Mouse (Mus musculus) kidney, embryonic 16.5 days (tissue): Measurements from ENCODE around the gene Rplp2. TPM values are rescaled to one million over a fixed set of nuclear protein-coding genes. Genes with fewer than 3 reads are reported as not detected.
A peak's percentile ranks its signal among the peaks of the same experiment; 100 is the strongest.

Source experiments
- ATAC-seq: fragments of 200-750 bp; cut with Nextera tagmentation; 2 replicates; pipeline ENCODE4 v1.8.0; 2017; ENCODE audit warnings: moderate TSS enrichment; ENCODE audit not compliant: low FRiP score, low TSS enrichment
- H3K27ac ChIP-seq: fragments of 300-500 bp; sonication (generic); 2 replicates; pipeline ENCODE4 v1.5.1; 2014; ENCODE audit warnings: low read length
- H3K27me3 ChIP-seq: fragments of 300-500 bp; sonication (generic); 2 replicates; pipeline ENCODE4 v1.6.1; 2014; ENCODE audit warnings: low read length, control low read depth, mixed read lengths; ENCODE audit not compliant: insufficient read depth
- H3K36me3 ChIP-seq: fragments of 300-500 bp; sonication (generic); 2 replicates; pipeline ENCODE4 v1.6.1; 2014; ENCODE audit warnings: low read length, control low read depth, mixed read lengths; ENCODE audit not compliant: insufficient read depth
- H3K4me1 ChIP-seq: fragments of 300-500 bp; sonication (generic); 2 replicates; pipeline ENCODE4 v1.6.1; 2014; ENCODE audit warnings: low read length, control low read depth, mixed read lengths; ENCODE audit not compliant: insufficient read depth
- H3K4me2 ChIP-seq: fragments of 300-500 bp; sonication (generic); replicated peaks from 2 replicates; pipeline ENCODE4 v1.6.1; 2014; ENCODE audit warnings: low read depth, low read length
- H3K4me3 ChIP-seq: fragments of 300-500 bp; sonication (generic); 2 replicates; pipeline ENCODE4 v1.5.1; 2014; ENCODE audit warnings: mild to moderate bottlenecking, low read length
- H3K9ac ChIP-seq: fragments of 300-500 bp; sonication (generic); replicated peaks from 2 replicates; pipeline ENCODE4 v1.6.1; 2014; ENCODE audit warnings: low read length
- H3K9me3 ChIP-seq: fragments of 300-500 bp; sonication (generic); 2 replicates; pipeline ENCODE4 v1.6.1; 2016; ENCODE audit warnings: low read length, control low read depth
- WGBS: fragments of 180-500 bp; shearing (Covaris S2); extraction: QIAGEN DNeasy Blood & Tissue Kit; methylation state at CpG from one replicate; pipeline ENCODE4 v1.1.7; 2014; 5-methylcytosine and 5-hydroxymethylcytosine counted together
- polyA plus RNA-seq: library from polyadenylated mRNA; unstranded; fragments of >200 nt; fragmentation: Nextera tagmentation; extraction: Ambion mirVana; gene quantifications from 2 replicates; pipeline ENCODE4 v1.2.1, GENCODE M21; 2015

Gene Rplp2
- polyA plus RNA-seq, 1 experiment from 2014 or later, result 1,055 TPM

DNA sequence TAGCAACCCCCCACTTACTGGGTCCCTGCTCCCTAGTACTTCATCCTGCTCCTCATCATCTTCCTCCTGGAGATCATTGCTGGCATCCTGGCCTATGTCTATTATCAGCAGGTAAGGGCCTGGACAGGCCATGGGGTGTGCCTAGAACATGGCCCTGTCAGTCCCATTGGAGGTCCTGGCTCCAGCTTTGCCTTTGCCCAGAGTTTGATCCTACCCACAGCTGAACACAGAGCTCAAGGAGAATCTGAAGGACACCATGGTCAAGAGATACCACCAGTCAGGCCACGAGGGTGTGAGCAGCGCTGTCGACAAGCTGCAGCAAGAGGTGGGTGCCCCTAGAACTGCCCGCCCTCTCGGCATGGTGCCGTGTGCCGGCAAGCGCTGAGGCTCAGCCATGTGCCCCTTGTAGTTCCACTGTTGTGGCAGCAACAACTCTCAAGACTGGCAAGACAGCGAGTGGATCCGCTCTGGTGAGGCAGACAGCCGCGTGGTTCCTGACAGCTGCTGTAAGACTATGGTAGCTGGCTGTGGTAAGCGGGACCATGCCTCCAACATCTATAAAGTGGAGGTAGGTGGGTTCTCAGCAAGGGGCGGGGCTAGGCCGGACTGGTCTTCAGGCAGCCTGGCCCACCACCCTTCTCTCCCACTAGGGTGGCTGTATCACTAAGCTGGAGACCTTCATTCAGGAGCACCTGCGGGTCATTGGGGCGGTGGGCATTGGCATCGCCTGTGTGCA is 22.9 kb downstream of the Rplp2 start:
- no peak for ATAC-seq
- H3K9ac ChIP-seq, result 0 out of 2 replicates have a peak overlapping the region, but pooled peaks have one; percentile 90
- H3K4me2 ChIP-seq, result no peak overlapping the region
- no peaks in the 10 kb centered on the region for H3K9me3 ChIP-seq
- H3K36me3 ChIP-seq, result peaks cover 26% of the 10 kb centered on the region
- H3K27ac ChIP-seq, result peak overlapping the region; percentile 97
- H3K4me1 ChIP-seq, result peaks cover 46% of the 10 kb centered on the region
- H3K27me3 ChIP-seq, result 0 out of 2 replicates have a peak, but pooled peaks cover 5% of the 10 kb centered on the region
- H3K4me3 ChIP-seq, result no peak overlapping the region
- WGBS, result 88% methylated on average over 18 of the region's 18 CpGs

DNA sequence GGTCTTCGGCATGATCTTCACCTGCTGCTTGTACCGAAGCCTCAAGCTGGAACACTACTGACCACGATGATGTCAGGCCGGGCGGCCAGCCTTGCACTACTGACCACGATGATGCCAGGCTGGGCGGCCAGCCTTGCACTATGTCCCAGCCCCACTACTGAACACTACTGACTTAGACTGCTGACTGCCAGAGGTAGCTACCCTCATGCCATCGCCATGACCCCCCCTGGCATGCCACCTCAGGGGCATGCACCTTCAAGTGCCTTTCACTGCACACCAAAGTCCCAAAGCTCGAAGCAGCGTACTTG is 23.4 kb downstream of the Rplp2 start:
- ATAC-seq, result no peak
- Histone ChIP-seq H3K4me2 (no peak overlapping the region), H3K27ac (no peak overlapping the region), H3K4me3 (no peak overlapping the region), H3K9me3 (no peaks in the 10 kb centered on the region), H3K27me3 (no peaks in the 10 kb centered on the region), H3K36me3 (peaks cover 26% of the 10 kb centered on the region), H3K4me1 (peaks cover 42% of the 10 kb centered on the region), H3K9ac (no peak overlapping the region)
- WGBS, result 91% methylated on average over 10 of the region's 10 CpGs

DNA sequence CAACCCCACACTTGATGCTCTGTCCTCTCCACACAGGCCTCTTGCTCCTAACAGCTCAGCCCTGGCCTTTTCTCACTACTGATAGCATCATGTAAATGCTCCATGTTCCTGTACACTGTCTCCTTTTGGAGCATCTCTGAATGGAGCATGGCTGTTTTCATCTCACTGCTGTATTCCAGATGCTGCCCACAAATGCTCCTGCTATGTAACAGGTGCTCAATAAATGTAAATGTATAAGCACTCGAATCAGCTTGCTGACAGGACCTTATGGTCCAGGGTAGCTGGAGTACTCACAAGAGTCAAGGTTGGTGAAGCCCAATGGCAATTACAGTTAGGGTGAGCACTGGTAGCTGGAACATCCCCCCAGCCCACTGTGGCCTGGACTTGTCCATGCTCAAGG is 24.1 kb downstream of the Rplp2 start:
- H3K27ac ChIP-seq, result no peak overlapping the region
- H3K9ac ChIP-seq, result no peak overlapping the region
- no peaks in the 10 kb centered on the region for H3K9me3 ChIP-seq
- WGBS, result 79% methylated on average over 1 of the region's 1 CpGs
- H3K4me3 ChIP-seq, result no peak overlapping the region
- H3K27me3 ChIP-seq, result no peaks in the 10 kb centered on the region
- peaks cover 46% of the 10 kb centered on the region for H3K4me1 ChIP-seq
- ATAC-seq, result no peak
- H3K36me3 ChIP-seq, result peaks cover 26% of the 10 kb centered on the region
- H3K4me2 ChIP-seq, result no peak overlapping the region

DNA sequence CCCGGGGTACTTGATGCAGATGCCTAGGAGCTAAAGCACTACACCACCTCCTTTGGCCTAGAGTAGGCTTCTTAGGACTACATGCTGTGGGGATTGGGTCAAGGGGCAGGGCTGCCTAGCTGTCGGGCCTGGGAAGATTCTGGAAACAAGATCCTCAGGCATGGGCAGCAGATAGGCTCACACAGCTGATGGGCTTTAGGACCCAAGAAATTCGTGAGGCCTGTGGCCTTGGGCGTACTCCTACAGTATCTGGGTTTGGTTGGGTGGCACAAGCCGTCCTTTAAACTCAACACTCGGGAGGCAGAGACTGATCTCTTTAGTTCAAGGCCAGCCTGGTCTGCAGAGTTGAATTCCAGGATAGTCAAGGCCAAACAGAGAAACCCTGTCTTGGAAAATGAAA is 25.1 kb downstream of the Rplp2 start:
- Histone ChIP-seq H3K9ac (no peak overlapping the region), H3K27ac (no peak overlapping the region), H3K36me3 (peaks cover 26% of the 10 kb centered on the region), H3K27me3 (no peaks in the 10 kb centered on the region), H3K4me3 (no peak overlapping the region), H3K4me2 (no peak overlapping the region), H3K9me3 (no peaks in the 10 kb centered on the region), H3K4me1 (peaks cover 48% of the 10 kb centered on the region)
- no peak for ATAC-seq
- 77% methylated on average over 6 of the region's 6 CpGs for WGBS

DNA sequence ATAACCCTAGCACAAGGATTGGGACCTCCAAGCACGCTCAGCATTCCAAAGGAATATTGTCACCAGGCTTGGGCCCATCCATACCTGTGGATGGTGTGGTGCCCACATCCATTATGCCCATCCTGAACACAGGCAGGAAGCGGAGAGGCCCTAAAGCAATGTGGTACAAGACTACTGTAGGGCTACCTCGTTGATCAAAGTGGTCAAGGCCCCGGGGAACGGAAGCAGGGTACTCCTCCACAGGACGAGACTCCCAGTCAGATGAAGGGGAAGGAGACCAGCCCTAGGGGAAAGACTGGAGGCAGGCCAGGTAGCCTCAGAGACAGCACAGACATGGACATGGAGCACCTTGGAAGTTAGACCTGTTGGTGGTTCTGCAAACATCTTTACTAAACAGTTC is 25.6 kb downstream of the Rplp2 start:
- WGBS, result 75% methylated on average over 6 of the region's 6 CpGs
- peaks cover 26% of the 10 kb centered on the region for H3K36me3 ChIP-seq
- H3K27me3 ChIP-seq, result no peaks in the 10 kb centered on the region
- no peak overlapping the region for H3K9ac ChIP-seq
- no peak overlapping the region for H3K4me3 ChIP-seq
- peaks cover 53% of the 10 kb centered on the region for H3K4me1 ChIP-seq
- H3K4me2 ChIP-seq, result no peak overlapping the region
- no peaks in the 10 kb centered on the region for H3K9me3 ChIP-seq
- no peak overlapping the region for H3K27ac ChIP-seq
- ATAC-seq, result no peak

DNA sequence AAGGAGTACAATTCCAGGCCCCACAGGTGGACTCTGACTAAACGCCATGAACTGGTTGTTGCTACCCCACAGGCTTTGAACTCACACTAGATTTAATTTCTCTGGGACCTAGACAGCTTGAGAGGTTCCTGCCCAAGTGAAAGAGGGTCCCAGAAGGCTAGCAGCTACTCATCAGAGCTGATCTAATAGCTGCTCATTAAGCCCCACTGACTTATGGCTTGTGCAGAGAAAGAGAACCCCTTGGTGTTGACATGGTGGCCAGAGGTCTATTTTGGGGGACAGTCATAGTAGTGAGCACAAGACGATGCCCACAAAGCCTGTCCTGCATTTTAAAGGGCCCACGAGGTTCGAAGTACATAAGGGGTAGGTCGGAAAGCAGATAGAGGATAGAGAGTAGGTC is 27.0 kb downstream of the Rplp2 start:
- Histone ChIP-seq H3K9ac (peak overlapping the region; percentile 90), H3K27ac (no peak overlapping the region), H3K4me2 (peak overlapping the region; percentile 91), H3K4me3 (peak overlapping the region; percentile 81), H3K9me3 (no peaks in the 10 kb centered on the region), H3K27me3 (no peaks in the 10 kb centered on the region), H3K36me3 (peaks cover 26% of the 10 kb centered on the region), H3K4me1 (peaks cover 48% of the 10 kb centered on the region)
- 7% methylated on average over 5 of the region's 5 CpGs for WGBS
- no peak for ATAC-seq

DNA sequence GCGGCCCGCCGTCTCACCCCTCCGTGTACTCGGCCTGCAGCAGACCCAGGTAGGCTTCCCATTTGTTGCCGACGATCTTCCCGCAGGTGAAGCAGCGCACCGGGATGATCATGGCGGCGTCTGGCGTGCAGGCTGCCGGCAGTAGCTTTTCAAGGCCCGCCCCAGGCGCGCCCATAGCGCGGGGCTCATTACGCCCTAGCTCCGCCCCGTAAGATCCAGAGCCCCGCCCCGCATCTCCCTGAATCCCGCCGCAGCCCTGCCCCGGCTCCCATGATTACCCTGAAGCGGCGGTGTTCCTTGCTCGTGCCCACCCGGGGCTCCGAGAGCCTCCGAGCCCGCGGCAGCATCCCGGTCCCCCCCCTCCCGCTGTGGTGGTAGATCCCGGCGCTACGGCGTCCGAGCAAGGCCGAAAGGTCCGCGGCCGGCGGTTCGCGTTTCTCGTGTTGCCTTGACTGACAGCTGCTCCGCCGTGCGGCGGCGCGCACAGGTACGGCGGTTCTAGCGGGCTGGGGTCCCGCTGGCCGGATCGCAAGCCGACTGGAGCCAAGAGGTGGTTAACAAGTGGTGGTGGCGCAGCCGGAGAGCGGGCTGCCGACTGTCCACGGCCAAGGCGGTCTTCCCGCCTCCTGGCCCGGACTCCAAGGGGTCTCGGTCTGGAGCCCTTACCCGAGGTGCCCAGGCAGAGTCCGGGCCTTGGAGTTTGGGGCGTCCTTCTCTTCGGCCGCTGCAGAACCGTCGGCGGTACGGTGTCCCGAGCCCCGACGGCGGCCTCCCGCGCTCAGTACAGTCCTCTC is 28.0 kb downstream of the Rplp2 start, which contains the start of the genes Polr2l and Tspan4:
Gene Polr2l (minus strand): TSS at position 122 of the 794 bp plus-strand sequence.
Gene Tspan4 (plus strand): TSS at position 230 of the 794 bp plus-strand sequence.
- under 1% methylated on average over 84 of the region's 87 CpGs for WGBS
- Histone ChIP-seq H3K36me3 (peaks cover 19% of the 10 kb centered on the region), H3K4me2 (peak within 1 kb of the TSS; percentile 91), H3K4me3 (peak within 1 kb of the TSS; percentile 81), H3K9me3 (no peaks in the 10 kb centered on the region), H3K9ac (peak within 1 kb of the TSS; percentile 90), H3K27ac (peak within 1 kb of the TSS; percentile 98), H3K27me3 (no peaks in the 10 kb centered on the region), H3K4me1 (peaks cover 40% of the 10 kb centered on the region)
- peak; percentile 24 for ATAC-seq

DNA sequence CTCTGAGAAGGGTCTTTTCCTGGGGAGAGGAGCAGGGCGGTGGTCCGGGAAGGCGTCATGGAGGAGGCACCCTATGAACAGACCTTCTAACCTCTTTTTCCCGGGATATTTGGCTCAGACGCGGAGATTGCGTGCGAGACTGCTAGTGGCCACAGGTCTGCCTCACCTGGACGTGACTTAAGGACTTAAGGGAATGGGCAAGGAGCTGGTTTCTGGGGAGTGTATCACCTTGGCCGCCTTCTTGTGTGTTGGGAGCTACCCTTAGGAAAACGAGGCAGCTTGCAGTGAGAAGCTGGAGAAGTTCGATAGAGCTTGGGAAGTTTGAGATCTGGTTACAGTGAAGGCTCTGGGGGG is 28.6 kb downstream of the Rplp2 start:
- Histone ChIP-seq H3K36me3 (peaks cover 13% of the 10 kb centered on the region), H3K9ac (peak overlapping the region; percentile 90), H3K4me3 (peak overlapping the region; percentile 81), H3K4me1 (peaks cover 45% of the 10 kb centered on the region), H3K27ac (peak overlapping the region; percentile 98), H3K9me3 (no peaks in the 10 kb centered on the region), H3K27me3 (no peaks in the 10 kb centered on the region), H3K4me2 (peak overlapping the region; percentile 91)
- WGBS, result 1% methylated on average over 12 of the region's 12 CpGs
- ATAC-seq, result no peak

DNA sequence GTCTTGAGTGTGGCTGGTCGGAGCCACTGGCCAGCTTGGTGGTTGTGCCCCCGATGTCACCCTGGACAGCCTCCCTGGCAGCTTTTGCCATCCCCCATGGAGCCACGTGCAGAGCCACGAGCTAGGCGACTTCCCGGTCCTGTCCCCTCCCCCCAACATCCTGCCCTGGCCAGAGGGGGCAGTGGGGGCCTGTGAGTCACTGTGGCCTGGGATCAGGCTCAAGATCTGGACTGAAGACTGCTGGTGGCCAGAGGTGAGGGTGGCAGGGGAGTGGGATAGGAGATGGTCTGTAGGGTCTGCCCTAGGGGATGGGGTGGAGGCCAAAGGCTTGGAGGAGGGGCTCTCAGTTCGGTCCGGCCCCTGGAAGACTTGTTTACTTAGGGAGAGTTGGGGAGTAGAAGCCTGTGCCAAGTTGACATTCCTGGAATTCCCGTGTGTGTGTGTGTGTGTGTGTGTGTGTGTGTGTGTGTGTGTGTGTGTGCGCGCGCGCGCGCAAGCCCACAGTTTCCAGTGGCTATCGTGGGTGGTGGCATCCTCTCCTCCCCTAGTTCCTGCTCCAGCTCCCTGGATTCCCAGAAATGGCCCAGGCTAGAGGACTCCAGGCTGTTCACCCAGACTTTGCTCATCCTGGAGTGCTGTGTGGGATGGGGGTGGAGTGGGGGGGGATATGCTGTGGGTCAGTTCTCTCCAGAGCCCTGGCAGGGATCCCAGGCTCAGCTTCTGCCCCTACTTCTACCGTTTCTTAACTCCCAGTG is 29.2 kb downstream of the Rplp2 start:
- H3K4me2 ChIP-seq, result peak overlapping the region; percentile 91
- H3K27ac ChIP-seq, result peak overlapping the region; percentile 98
- H3K9me3 ChIP-seq, result no peaks in the 10 kb centered on the region
- H3K36me3 ChIP-seq, result peaks cover 7% of the 10 kb centered on the region; the same call in 1 of the 2 replicates
- ATAC-seq, result peak; percentile 80
- H3K4me3 ChIP-seq, result peak overlapping the region; percentile 81
- H3K27me3 ChIP-seq, result no peaks in the 10 kb centered on the region
- H3K4me1 ChIP-seq, result peaks cover 51% of the 10 kb centered on the region
- under 1% methylated on average over 16 of the region's 17 CpGs for WGBS
- H3K9ac ChIP-seq, result peak overlapping the region; percentile 90
